Mouse (Mus musculus): ENCODE results near the gene Olfr63.
"Not testable (repeated sequence)": the region's sequence is repeated elsewhere in the genome, so short reads cannot be mapped to it uniquely, and the experiment has no call there.

DNA sequence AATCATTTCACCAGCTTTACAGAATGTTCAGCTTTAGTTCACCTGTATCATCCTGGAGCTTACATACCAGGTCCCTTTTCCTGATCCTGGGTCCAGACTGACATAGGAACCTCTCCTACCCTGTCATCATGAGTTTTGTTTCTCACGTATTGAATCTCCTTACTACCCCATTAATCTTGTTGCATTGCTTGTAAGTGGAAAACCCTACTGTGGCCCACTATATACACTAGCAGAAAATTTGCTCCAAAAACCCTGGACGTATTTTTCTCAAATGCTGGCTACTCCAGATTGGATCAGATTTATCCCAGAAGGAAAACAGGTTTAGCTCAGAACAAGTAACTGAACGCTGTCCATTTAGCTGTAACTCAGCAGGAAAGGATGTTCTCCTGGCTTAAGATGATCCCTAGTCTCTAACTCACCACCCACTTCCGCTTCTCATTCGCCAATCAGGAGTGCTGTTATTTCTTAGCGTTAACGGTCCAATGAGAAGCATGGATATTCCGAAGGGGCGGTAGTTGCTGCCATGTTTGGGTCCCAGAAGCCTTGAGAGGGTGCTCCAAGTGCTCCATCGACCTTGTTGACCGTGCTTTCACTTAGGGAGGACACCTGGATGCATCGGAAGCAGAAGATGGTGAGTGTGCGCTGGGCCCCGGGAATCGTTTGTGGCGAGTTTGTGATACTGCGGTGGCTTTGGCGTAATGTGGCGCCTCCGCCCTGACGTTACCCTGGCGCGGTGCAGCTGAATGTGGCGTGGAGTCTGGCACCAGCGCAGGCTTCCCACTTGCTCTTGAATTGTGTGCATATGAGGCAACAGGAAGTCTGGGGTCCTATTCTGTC is 24.8 kb downstream of the Olfr63 start, which contains the start of gene Zfp955b:
- not testable (repeated sequence) for TF ChIP-seq CTCF, EP300 (IDR thresholded peaks at IDR 0.05; ENCODE audit: low read depth)
